Mouse (Mus musculus) erythroblast, embryonic 14.5 days (primary cell): ENCODE data around the gene Gm17402. TPM values are rescaled to one million over a fixed set of nuclear protein-coding genes. Genes with fewer than 3 reads are reported as not detected.

Experiments used
- H3K27me3 ChIP-seq: 2 replicates; pipeline ENCODE4 v1.6.1; 2012; ENCODE audit warnings: inconsistent platforms; ENCODE audit not compliant: control insufficient read depth
- H3K36me3 ChIP-seq: 2 replicates; pipeline ENCODE4 v1.6.1; 2012; ENCODE audit warnings: mild to moderate bottlenecking, inconsistent platforms; ENCODE audit not compliant: control insufficient read depth
- H3K4me1 ChIP-seq: 2 replicates; pipeline ENCODE4 v1.6.1; 2012; ENCODE audit warnings: inconsistent platforms; ENCODE audit not compliant: control insufficient read depth
- H3K4me3 ChIP-seq: replicated peaks from 2 replicates; pipeline ENCODE3; 2012; ENCODE audit warnings: moderate library complexity, mild to moderate bottlenecking, inconsistent platforms
- H3K9me3 ChIP-seq: 2 replicates; pipeline ENCODE4 v1.6.1; 2012; ENCODE audit warnings: low read length, inconsistent platforms, mixed read lengths; ENCODE audit not compliant: control insufficient read depth
- GATA1 ChIP-seq: IDR thresholded peaks from 2 replicates; pipeline ENCODE4 v1.6.1; 2012; ENCODE audit warnings: low read length, inconsistent platforms, mixed read lengths
- TAL1 ChIP-seq: IDR thresholded peaks from 3 replicates; pipeline ENCODE4 v1.6.1; 2012; ENCODE audit warnings: low read length, inconsistent platforms, mixed read lengths
- polyA plus RNA-seq: library from polyadenylated mRNA; stranded (reverse); fragments of >175 nt; gene quantifications from 2 replicates; pipeline ENCODE4 v1.2.3, GENCODE M21; 2012

Gm17402 gene
- polyA plus RNA-seq, 1 experiment, result not detected

DNA sequence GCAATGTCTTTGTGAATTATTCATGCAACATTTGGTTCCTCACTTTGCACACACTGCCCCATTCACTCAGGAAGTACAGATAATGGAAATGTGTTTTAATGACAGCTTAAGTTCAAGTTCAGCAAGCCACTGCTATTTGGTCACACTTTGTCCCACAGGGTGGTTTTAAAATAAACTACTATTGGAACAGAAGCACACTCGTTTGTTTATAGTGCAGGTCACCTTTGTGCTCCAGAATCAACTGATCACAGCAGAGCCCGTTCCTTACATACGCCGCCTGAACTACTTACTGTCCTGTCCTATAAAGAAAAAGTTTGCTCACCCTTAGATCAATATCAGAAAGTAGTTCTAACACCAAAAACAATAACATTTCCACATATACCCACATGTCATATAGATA lies 52.5 kb downstream of the Gm17402 start:
- no peaks in the 10 kb centered on the region for H3K27me3 ChIP-seq
- H3K4me3 ChIP-seq, result no peak overlapping the region
- H3K36me3 ChIP-seq, result no peaks in the 10 kb centered on the region
- TF ChIP-seq TAL1 (no peak), GATA1 (no peak)
- no peaks in the 10 kb centered on the region for H3K4me1 ChIP-seq
- H3K9me3 ChIP-seq, result no peaks in the 10 kb centered on the region

Other genes starting within 250 kb of the Gm17402 start
- 0.37 TPM in 1 of 2 replicates, not detected in the other for gene Mlf1, start 1.1 kb downstream of the Gm17402 start, polyA plus RNA-seq
- gene Gfm1, start 54.9 kb upstream of the Gm17402 start, polyA plus RNA-seq, result 0.36 and 0.59 TPM in 2 replicates
- gene Lxn, start 88.8 kb upstream of the Gm17402 start, polyA plus RNA-seq, result 0.20 and 0.21 TPM in 2 replicates
- 0.03 TPM in 2 replicates for gene Rarres1, start 140.4 kb upstream of the Gm17402 start, polyA plus RNA-seq
- 0.52 and 0.82 TPM in 2 replicates for gene Mfsd1, start 207.6 kb upstream of the Gm17402 start, polyA plus RNA-seq